Mouse (Mus musculus) stomach, embryonic 16.5 days (tissue): ENCODE results near the gene Upp2. TPM values are rescaled to one million over a fixed set of nuclear protein-coding genes. Genes with fewer than 3 reads are reported as not detected.

Source experiments
- ATAC-seq: fragments of 200-750 bp; cut with Nextera tagmentation; 2 replicates; pipeline ENCODE4 v1.8.0; 2017; ENCODE audit warnings: moderate number of reproducible peaks, moderate TSS enrichment; ENCODE audit not compliant: insufficient read depth, low FRiP score
- H3K27ac ChIP-seq: fragments of 300-500 bp; sonication (generic); 2 replicates; pipeline ENCODE4 v1.5.1; 2014; ENCODE audit warnings: low read length
- H3K27me3 ChIP-seq: fragments of 300-500 bp; sonication (generic); 2 replicates; pipeline ENCODE4 v1.6.1; 2014; ENCODE audit warnings: low read length, control low read depth, mixed read lengths; ENCODE audit not compliant: control insufficient read depth, insufficient read depth
- H3K36me3 ChIP-seq: fragments of 300-500 bp; sonication (generic); 2 replicates; pipeline ENCODE4 v1.6.1; 2014; ENCODE audit warnings: low read length; ENCODE audit not compliant: control insufficient read depth, insufficient read depth
- H3K4me1 ChIP-seq: fragments of 300-500 bp; sonication (generic); 2 replicates; pipeline ENCODE4 v1.6.1; 2014; ENCODE audit warnings: low read length, control low read depth, mixed read lengths; ENCODE audit not compliant: control insufficient read depth, insufficient read depth
- H3K4me2 ChIP-seq: fragments of 300-500 bp; sonication (generic); 2 replicates; pipeline ENCODE4 v1.6.1; 2014; ENCODE audit warnings: low read depth, low read length, mixed read lengths
- H3K4me3 ChIP-seq: fragments of 300-500 bp; sonication (generic); replicated peaks from 2 replicates; pipeline ENCODE4 v1.5.1; 2014; ENCODE audit warnings: mild to moderate bottlenecking, low read length
- H3K9ac ChIP-seq: fragments of 300-500 bp; sonication (generic); 2 replicates; pipeline ENCODE4 v1.6.1; 2014; ENCODE audit warnings: low read length
- H3K9me3 ChIP-seq: fragments of 300-500 bp; sonication (generic); replicated peaks from 2 replicates; pipeline ENCODE4 v1.6.1; 2016; ENCODE audit warnings: low read length, control low read depth; ENCODE audit not compliant: control insufficient read depth
- WGBS: fragments of 180-500 bp; shearing (Covaris S2); extraction: QIAGEN DNeasy Blood & Tissue Kit; methylation state at CpG from one replicate; pipeline ENCODE4 v1.1.7; 2014; 5-methylcytosine and 5-hydroxymethylcytosine counted together
- polyA plus RNA-seq: library from polyadenylated mRNA; unstranded; fragments of >200 nt; fragmentation: Nextera tagmentation; extraction: Ambion mirVana; gene quantifications from 2 replicates; pipeline ENCODE4 v1.2.1, GENCODE M21; 2015

The Upp2 gene
- polyA plus RNA-seq, 1 experiment from 2014 or later = 5.5 TPM

DNA sequence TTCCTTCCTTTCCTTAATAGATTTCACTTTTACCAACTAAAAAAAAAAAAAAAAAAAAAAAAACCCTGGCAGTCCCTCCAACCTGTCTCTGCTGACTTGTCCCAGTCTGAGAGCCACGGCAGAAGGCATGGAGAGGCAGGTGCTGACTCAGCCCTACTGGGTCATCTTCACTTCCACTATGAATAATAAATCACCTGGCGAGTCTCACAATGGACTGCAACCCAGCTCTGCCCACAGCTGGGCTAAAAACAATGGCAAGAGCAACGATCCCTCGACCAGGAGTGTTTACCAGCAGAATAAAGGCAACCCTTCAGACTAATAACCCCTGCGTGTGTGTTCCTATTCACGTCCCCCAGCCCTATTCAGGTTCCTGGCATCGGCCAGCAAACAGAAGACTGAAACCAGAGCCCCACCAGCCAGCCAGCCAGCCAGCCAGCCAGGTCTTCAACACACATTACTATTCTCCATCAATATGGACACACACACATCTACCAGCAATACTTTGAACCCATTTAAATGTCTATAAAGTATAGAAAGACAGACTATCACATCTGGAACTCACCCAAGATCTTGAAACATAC is 37.1 kb upstream of the Upp2 start:
- H3K27me3 ChIP-seq = no peaks in the 10 kb centered on the region
- H3K4me3 ChIP-seq = no peak overlapping the region
- H3K9me3 ChIP-seq = no peaks in the 10 kb centered on the region
- 40% methylated on average over 7 of the region's 7 CpGs for WGBS
- ATAC-seq = no peak
- H3K27ac ChIP-seq = no peak overlapping the region
- no peak overlapping the region for H3K9ac ChIP-seq
- peaks cover 43% of the 10 kb centered on the region for H3K4me1 ChIP-seq
- no peaks in the 10 kb centered on the region for H3K36me3 ChIP-seq
- H3K4me2 ChIP-seq = no peak overlapping the region

DNA sequence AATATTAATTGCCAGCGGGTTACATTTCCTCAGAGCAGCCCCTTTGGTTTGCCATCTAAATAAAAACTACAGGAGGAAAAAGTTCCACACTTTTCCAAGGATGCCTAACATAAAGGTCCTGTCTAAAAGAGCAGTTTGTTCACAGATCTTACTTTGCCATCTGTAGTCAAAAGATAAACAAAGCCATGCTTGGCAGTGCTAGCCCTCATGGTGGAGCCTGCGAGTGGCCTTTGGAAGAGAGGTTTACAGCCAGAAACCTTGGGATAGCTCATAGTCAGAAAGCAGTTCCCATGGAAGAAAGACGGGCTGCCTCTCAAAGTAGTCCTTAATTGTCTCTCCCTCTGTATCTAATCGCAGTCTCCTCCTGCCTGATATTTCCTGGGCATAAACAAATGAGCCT is 36.6 kb upstream of the Upp2 start:
- Histone ChIP-seq H3K4me2 (no peak overlapping the region), H3K4me1 (peaks cover 43% of the 10 kb centered on the region)

DNA sequence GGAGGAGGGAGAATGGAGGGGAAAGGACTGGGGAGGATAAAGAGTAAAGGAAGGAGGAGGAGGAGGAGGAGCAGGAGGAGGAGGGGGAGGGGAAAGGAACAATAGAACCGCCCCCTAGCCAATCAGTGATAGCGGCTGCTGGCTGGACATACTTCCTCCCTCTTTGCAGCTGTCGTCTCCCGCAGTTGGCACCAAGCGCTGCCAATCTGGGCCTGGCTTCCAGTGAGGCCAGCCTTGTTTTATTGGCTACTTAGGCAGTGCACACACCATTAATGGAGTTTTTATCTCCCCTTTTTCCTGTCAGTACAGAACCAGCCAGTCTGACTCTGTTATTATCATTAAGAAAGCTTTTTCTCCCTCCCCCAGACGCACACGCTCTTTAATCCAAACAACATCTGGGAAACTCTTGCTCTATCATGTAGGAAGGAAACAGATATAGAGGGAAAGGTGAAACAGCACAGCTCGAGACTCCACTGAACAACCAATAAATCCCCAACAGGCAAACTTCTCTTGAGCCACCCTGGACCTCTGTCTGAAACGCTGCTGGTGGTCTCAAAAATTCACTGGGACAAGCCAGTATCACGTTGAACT is 34.7 kb upstream of the Upp2 start:
- H3K4me1 ChIP-seq = peaks cover 43% of the 10 kb centered on the region
- no peaks in the 10 kb centered on the region for H3K27me3 ChIP-seq
- 0 out of 2 replicates have a peak overlapping the region, but pooled peaks have one; percentile 1 for H3K4me3 ChIP-seq
- H3K9ac ChIP-seq = no peak overlapping the region
- WGBS = 11% methylated on average over 10 of the region's 10 CpGs
- H3K36me3 ChIP-seq = no peaks in the 10 kb centered on the region
- peak; percentile 88 for ATAC-seq
- peak overlapping the region; percentile 81 for H3K27ac ChIP-seq
- H3K9me3 ChIP-seq = no peaks in the 10 kb centered on the region
- H3K4me2 ChIP-seq = peak overlapping the region; percentile 27

More for the DNA sequence above, 36.6 kb upstream of the Upp2 start:
- Histone ChIP-seq H3K36me3 (no peaks in the 10 kb centered on the region), H3K9ac (no peak overlapping the region), H3K4me3 (no peak overlapping the region), H3K27me3 (no peaks in the 10 kb centered on the region), H3K27ac (no peak overlapping the region), H3K9me3 (no peaks in the 10 kb centered on the region)
- no peak for ATAC-seq
- 71% methylated on average over 4 of the region's 4 CpGs for WGBS

DNA sequence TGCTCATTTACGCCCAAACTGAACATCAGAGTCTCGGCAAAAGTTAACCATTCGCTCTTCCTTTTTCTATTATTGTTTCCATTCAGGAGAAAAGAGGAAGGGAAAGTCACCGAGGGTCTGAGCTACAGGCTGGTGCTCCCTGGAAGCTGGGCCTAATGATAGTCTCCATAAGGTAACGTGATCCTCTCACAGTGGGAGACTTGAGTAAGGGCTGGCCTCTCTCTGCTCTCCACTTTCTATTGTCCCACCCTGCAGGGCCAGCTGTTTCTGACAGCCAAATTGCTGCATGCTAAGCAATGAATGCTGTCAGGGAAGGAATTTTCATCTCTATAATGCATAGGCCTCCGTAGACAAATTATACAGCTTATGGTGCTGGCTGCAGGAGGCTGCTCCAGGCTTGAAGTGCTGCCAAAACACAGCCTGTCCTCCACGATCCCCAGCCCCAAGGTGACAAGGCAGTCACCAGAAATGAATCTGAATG is 33.5 kb upstream of the Upp2 start:
- Histone ChIP-seq H3K4me1 (peaks cover 43% of the 10 kb centered on the region), H3K9me3 (no peaks in the 10 kb centered on the region), H3K4me3 (no peak overlapping the region), H3K27me3 (no peaks in the 10 kb centered on the region), H3K9ac (no peak overlapping the region), H3K4me2 (no peak overlapping the region), H3K27ac (peak overlapping the region; percentile 26), H3K36me3 (no peaks in the 10 kb centered on the region)
- peak; percentile 56; the same call in 1 of the 2 replicates for ATAC-seq
- WGBS = 21% methylated on average over 7 of the region's 7 CpGs

DNA sequence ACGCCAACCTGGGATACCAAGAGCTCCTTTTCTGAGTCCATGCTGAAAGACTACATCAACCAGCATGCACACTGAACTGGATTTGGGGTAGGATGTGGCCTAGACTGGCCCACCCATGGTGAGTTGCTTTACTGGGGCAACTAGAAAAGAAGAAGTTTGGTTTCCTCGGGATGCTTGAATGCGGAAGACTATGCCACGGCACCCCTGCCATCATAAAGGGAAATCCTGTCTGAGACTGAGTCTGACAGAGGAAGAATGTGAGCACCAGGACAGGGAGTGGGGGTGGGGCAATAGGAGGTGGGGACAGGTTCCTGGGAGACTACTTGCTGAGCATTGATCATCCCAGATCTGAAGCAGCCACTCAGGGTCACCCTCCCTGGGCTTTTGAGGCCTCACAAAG is 32.7 kb upstream of the Upp2 start:
- 70% methylated on average over 4 of the region's 4 CpGs for WGBS
- no peak for ATAC-seq
- no peak overlapping the region for H3K4me2 ChIP-seq
- peaks cover 44% of the 10 kb centered on the region for H3K4me1 ChIP-seq
- no peaks in the 10 kb centered on the region for H3K27me3 ChIP-seq
- H3K27ac ChIP-seq = 0 out of 2 replicates have a peak overlapping the region, but pooled peaks have one; percentile 26
- H3K9ac ChIP-seq = no peak overlapping the region
- no peak overlapping the region for H3K4me3 ChIP-seq
- H3K9me3 ChIP-seq = no peaks in the 10 kb centered on the region
- no peaks in the 10 kb centered on the region for H3K36me3 ChIP-seq

DNA sequence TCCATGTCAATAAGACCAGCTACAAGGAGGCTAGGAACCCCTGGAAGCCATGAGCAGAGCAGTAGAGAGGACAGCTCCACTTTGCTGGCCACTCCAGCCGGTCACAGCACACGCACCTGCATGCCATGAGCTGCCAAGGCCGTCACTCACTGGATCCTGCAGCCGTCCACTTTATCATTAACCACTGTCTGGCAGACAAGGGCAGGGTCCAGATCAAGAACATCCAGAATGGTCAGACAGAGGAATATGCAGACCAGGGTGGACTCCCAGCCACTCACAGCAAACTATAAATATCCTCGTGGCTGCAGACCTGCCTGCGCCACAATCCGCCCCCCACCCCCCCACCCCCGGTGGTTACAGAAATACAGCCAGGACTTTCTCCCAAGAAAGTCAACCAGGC is 31.9 kb upstream of the Upp2 start:
- WGBS = 82% methylated on average over 8 of the region's 8 CpGs
- peaks cover 36% of the 10 kb centered on the region for H3K4me1 ChIP-seq
- no peak for ATAC-seq
- H3K4me3 ChIP-seq = no peak overlapping the region
- H3K36me3 ChIP-seq = no peaks in the 10 kb centered on the region
- H3K4me2 ChIP-seq = no peak overlapping the region
- H3K9me3 ChIP-seq = no peaks in the 10 kb centered on the region
- H3K9ac ChIP-seq = no peak overlapping the region
- H3K27me3 ChIP-seq = no peaks in the 10 kb centered on the region
- H3K27ac ChIP-seq = no peak overlapping the region

DNA sequence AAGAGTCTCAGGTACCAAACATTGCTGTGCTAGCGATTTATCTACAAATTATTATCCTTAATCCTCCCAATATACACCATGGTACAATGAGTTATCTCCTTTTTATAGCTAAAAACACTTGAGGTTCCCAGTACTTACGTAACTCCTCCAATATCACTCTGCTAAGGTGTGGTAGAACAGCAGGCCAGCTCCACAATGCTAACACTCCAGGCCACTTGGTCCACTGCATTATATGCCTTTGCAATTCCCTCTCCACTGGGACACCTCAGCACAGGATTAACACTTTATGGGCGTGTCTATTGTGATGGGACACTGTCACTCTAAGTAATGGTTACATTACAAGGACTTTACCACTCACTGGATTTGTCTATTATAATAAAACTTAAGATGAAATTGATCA is 30.3 kb upstream of the Upp2 start:
- no peak overlapping the region for H3K9ac ChIP-seq
- no peaks in the 10 kb centered on the region for H3K27me3 ChIP-seq
- H3K4me3 ChIP-seq = no peak overlapping the region
- WGBS = 87% methylated on average over 3 of the region's 3 CpGs
- no peak for ATAC-seq
- no peak overlapping the region for H3K27ac ChIP-seq
- H3K4me2 ChIP-seq = no peak overlapping the region
- no peaks in the 10 kb centered on the region for H3K9me3 ChIP-seq
- H3K4me1 ChIP-seq = peaks cover 29% of the 10 kb centered on the region
- no peaks in the 10 kb centered on the region for H3K36me3 ChIP-seq

DNA sequence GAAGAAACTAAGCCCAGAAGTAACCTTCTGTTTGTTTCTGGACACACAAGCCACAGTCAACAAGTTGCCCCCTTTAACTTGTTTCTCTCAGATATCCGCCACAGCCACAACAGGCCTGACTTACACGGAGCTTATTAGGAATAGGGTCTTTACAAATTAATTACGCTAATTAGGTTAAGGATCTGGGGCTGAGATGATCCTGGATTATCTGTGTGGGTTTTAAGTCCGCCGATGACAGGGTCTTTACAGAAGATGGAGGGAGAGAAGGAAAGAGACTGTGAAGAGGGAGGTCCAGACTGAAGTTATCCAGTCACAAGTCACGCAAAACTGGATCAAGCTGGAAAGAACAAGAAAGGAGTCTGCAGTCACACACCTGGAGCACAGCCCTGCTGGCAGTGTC is 28.9 kb upstream of the Upp2 start:
- no peak overlapping the region for H3K27ac ChIP-seq
- H3K4me2 ChIP-seq = no peak overlapping the region
- WGBS = 91% methylated on average over 6 of the region's 6 CpGs
- H3K36me3 ChIP-seq = no peaks in the 10 kb centered on the region
- H3K27me3 ChIP-seq = no peaks in the 10 kb centered on the region
- no peaks in the 10 kb centered on the region for H3K9me3 ChIP-seq
- no peak overlapping the region for H3K4me3 ChIP-seq
- ATAC-seq = no peak
- peaks cover 21% of the 10 kb centered on the region for H3K4me1 ChIP-seq
- H3K9ac ChIP-seq = no peak overlapping the region

DNA sequence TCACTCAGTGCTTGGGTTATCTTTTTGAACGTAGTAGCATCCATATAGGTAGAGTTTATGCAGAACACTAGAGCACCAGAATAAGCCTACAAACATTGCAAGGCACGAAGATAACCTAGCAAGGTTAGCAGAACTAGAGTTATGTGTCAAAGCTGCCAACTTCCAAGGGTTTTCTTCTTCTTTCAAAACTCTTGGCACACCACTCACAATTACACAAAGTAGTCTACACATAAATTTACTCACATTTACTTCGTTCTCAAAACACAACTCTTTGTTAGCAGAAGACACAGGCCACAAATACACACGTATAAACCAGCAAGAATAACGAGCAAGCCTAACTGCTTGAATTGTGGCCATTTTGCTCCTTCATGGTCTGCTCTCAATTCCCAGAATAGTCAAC is 23.8 kb upstream of the Upp2 start:
- no peaks in the 10 kb centered on the region for H3K9me3 ChIP-seq
- WGBS = 87% methylated on average over 5 of the region's 5 CpGs
- peaks cover 7% of the 10 kb centered on the region for H3K4me1 ChIP-seq
- no peak overlapping the region for H3K27ac ChIP-seq
- H3K4me2 ChIP-seq = no peak overlapping the region
- H3K4me3 ChIP-seq = no peak overlapping the region
- no peak for ATAC-seq
- no peaks in the 10 kb centered on the region for H3K36me3 ChIP-seq
- H3K27me3 ChIP-seq = no peaks in the 10 kb centered on the region
- H3K9ac ChIP-seq = no peak overlapping the region
